Mouse (Mus musculus) intestine, postnatal 0 days (tissue): ENCODE results near the gene Zfp91. TPM values are rescaled to one million over a fixed set of nuclear protein-coding genes. Genes with fewer than 3 reads are reported as not detected.
A peak's percentile ranks its signal among the peaks of the same experiment; 100 is the strongest.

Source experiments
- ATAC-seq: fragments of 200-750 bp; cut with Nextera tagmentation; 2 replicates; pipeline ENCODE4 v1.8.0; 2017; ENCODE audit warnings: mild to moderate bottlenecking, moderate TSS enrichment, moderate library complexity
- H3K27ac ChIP-seq: fragments of 300-500 bp; sonication (generic); 2 replicates; pipeline ENCODE4 v1.5.1; 2014; ENCODE audit warnings: mild to moderate bottlenecking, low read depth, low read length, moderate library complexity
- H3K27me3 ChIP-seq: fragments of 300-500 bp; sonication (generic); replicated peaks from 2 replicates; pipeline ENCODE4 v1.6.1; 2014; ENCODE audit warnings: low read length, mixed read lengths; ENCODE audit not compliant: control insufficient read depth, insufficient read depth
- H3K36me3 ChIP-seq: fragments of 300-500 bp; sonication (generic); 2 replicates; pipeline ENCODE4 v1.6.1; 2014; ENCODE audit warnings: mild to moderate bottlenecking, moderate library complexity; ENCODE audit not compliant: control insufficient read depth, insufficient read depth
- H3K4me1 ChIP-seq: fragments of 300-500 bp; sonication (generic); replicated peaks from 2 replicates; pipeline ENCODE4 v1.6.1; 2014; ENCODE audit warnings: antibody characterized with exemption, low read length, mixed read lengths; ENCODE audit not compliant: control insufficient read depth, insufficient read depth
- H3K4me2 ChIP-seq: fragments of 300-500 bp; sonication (generic); replicated peaks from 2 replicates; pipeline ENCODE4 v1.6.1; 2014; ENCODE audit warnings: low read depth, mild to moderate bottlenecking, moderate library complexity
- H3K4me3 ChIP-seq: fragments of 300-500 bp; sonication (generic); 2 replicates; pipeline ENCODE4 v1.5.1; 2014; ENCODE audit warnings: low read depth, low read length
- H3K9ac ChIP-seq: fragments of 300-500 bp; sonication (generic); 2 replicates; pipeline ENCODE4 v1.6.1; 2014; ENCODE audit warnings: mild to moderate bottlenecking, low read depth, low read length
- H3K9me3 ChIP-seq: fragments of 300-500 bp; sonication (generic); 2 replicates; pipeline ENCODE4 v1.6.1; 2016; ENCODE audit warnings: mixed run types; ENCODE audit not compliant: control insufficient read depth
- CTCF ChIP-seq: sonication (generic); IDR thresholded peaks from 2 replicates; pipeline ENCODE4 v1.5.1; 2016; ENCODE audit warnings: low read depth, mild to moderate bottlenecking, control low read depth, antibody characterized with exemption, moderate library complexity
- WGBS: fragments of 180-500 bp; shearing (Covaris S2); extraction: QIAGEN DNeasy Blood & Tissue Kit; methylation state at CpG from one replicate; pipeline ENCODE4 v1.1.7; 2014; 5-methylcytosine and 5-hydroxymethylcytosine counted together
- polyA plus RNA-seq: library from polyadenylated mRNA; unstranded; fragments of >200 nt; fragmentation: Nextera tagmentation; extraction: Ambion mirVana; gene quantifications from 2 replicates; pipeline ENCODE4 v1.2.1, GENCODE M21; 2015

The Zfp91 gene
- polyA plus RNA-seq, 1 experiment from 2014 or later, result 13.6 TPM

DNA sequence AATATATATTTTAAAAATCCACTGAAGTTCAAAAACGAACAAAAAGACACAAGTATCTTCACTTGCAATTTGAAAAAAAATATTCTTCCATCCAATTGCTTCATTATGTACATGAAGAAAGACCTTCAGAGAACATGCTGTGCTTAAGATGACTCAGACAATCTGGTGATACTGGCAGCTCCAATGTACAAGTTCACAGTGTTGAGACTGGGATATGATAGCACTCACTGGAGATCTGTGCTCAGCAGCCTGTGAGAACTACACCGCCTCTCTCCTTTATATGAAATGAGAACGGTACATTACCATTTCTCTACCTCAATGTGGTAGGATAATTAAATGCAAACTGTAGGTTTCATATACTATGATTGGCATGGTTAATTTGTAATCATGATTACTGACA, 6.9 kb upstream of the Zfp91 start:
- no peaks in the 10 kb centered on the region for H3K27me3 ChIP-seq
- no peaks in the 10 kb centered on the region for H3K9me3 ChIP-seq
- 78% methylated on average over 3 of the region's 3 CpGs for WGBS
- no peak overlapping the region for H3K9ac ChIP-seq
- H3K27ac ChIP-seq, result no peak overlapping the region
- no peaks in the 10 kb centered on the region for H3K36me3 ChIP-seq
- H3K4me1 ChIP-seq, result no peaks in the 10 kb centered on the region; the same call in 1 of the 2 replicates
- H3K4me2 ChIP-seq, result no peak overlapping the region
- no peak for TF ChIP-seq CTCF
- no peak for ATAC-seq
- no peak overlapping the region for H3K4me3 ChIP-seq

DNA sequence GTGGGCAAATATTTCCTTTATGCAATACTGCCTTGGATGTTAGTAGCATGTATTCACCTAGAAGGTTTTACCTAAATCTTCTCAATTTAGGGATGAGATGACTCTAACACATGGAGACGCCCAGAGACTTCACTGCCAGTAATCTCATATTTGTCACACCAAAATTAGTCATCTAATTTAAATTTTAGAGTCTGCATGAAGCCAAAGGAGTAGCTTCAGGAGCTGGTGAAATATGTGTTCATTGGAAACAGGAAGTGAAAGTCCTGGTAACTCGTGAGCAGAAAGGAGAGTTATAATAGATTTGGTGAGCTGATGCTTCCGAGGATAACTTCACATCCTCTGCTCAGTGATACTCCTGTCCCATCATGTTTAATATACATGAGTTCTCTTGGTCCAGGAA, 5.1 kb upstream of the Zfp91 start:
- Histone ChIP-seq H3K27ac (no peak overlapping the region), H3K4me2 (no peak overlapping the region), H3K4me3 (no peak overlapping the region), H3K4me1 (no peaks in the 10 kb centered on the region; the same call in 1 of the 2 replicates), H3K27me3 (no peaks in the 10 kb centered on the region), H3K36me3 (no peaks in the 10 kb centered on the region), H3K9ac (no peak overlapping the region), H3K9me3 (no peaks in the 10 kb centered on the region)
- TF ChIP-seq CTCF, result no peak
- WGBS, result 68% methylated on average over 3 of the region's 3 CpGs
- no peak for ATAC-seq

DNA sequence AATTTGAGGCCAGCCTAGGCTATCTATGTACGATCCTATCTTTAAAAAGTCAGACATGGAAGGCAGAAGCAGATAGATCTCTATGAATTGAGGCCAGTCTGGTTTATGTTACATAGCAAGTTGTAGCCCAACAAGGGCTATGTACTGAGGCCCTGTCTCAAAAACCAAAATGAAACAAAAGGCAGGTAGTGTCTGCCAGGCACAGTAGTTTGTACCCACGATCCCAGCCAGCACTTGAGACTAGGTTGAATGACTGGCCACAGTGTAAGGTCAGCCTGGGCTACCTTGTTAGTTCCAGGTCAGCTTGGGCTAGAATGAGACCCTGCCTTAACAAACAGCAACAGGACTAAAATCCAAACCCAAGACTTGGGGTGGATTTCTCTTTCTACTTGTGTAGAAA, 4.7 kb upstream of the Zfp91 start:
- no peak for TF ChIP-seq CTCF
- Histone ChIP-seq H3K4me1 (no peaks in the 10 kb centered on the region; the same call in 1 of the 2 replicates), H3K4me2 (no peak overlapping the region), H3K27me3 (no peaks in the 10 kb centered on the region), H3K27ac (no peak overlapping the region), H3K36me3 (no peaks in the 10 kb centered on the region), H3K4me3 (no peak overlapping the region), H3K9me3 (no peaks in the 10 kb centered on the region), H3K9ac (no peak overlapping the region)
- 74% methylated on average over 2 of the region's 2 CpGs for WGBS
- no peak for ATAC-seq

DNA sequence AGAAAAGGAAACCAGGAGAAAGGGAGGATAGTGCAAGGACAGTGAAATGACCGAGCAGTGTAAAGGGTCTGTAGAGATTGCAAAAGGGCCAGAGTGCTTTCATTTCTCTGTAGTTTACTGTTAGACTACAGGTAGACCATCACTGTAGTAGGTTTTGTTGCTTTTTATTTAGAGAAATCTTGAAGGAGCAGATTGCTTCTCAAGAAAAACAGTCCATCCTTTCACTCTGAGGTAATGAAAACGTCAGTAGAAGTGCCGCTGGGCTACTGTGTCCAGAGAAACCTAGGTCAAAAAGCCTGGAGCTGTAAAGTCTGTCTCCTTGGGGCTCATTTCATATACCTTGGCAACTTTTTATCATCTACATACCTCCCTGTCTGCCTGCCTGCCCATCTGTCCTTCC, 3.2 kb upstream of the Zfp91 start:
- Histone ChIP-seq H3K9me3 (no peaks in the 10 kb centered on the region), H3K36me3 (no peaks in the 10 kb centered on the region), H3K4me1 (no peaks in the 10 kb centered on the region; the same call in 1 of the 2 replicates), H3K9ac (no peak overlapping the region), H3K27ac (no peak overlapping the region), H3K4me2 (no peak overlapping the region), H3K4me3 (no peak overlapping the region), H3K27me3 (no peaks in the 10 kb centered on the region)
- TF ChIP-seq CTCF, result no peak
- ATAC-seq, result no peak
- WGBS, result 86% methylated on average over 3 of the region's 3 CpGs

DNA sequence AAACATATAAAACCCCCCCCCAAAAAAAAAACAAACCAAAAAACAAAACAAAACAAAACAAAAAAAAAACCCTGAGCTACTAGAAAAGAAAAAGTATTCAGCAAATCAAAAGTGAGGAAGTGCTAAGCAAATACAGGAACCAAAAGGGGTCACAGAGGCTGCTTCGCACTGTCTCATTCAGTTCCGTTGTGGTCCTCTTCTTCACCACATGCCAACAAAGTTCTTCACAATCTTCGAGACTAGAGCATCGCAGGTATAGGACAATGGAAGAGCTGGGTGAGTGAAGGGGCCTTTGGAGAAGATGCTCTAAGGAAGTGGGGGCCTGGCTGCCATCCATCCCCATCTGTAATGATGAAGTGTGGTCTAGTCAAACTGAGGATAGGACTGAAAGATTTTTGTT, 2.5 kb upstream of the Zfp91 start:
- ATAC-seq, result no peak

DNA sequence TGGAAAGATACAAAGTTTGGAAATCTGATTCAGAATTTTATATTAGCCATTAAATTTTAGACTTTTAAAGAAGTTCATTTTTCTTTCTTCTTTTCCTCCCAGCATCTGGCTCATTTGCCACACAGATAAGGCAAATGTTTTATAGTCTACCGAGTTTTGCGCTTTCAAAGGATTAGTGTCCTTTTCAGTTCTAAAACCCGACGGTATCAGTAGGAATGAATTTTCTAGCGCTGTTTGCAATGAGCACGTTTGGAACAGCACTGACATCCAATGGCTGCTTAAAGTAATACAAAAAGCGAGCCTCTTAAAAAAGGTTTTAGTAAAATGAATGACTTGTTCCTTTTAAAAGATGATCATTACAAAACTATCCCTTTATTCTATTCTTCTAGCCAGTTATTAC, 1.1 kb upstream of the Zfp91 start:
- H3K4me3 ChIP-seq, result peak overlapping the region; percentile 99
- WGBS, result under 1% methylated on average over 7 of the region's 7 CpGs

More for the DNA sequence above, 2.5 kb upstream of the Zfp91 start:
- no peak for TF ChIP-seq CTCF
- Histone ChIP-seq H3K4me2 (no peak overlapping the region), H3K4me1 (no peaks in the 10 kb centered on the region; the same call in 1 of the 2 replicates), H3K27ac (no peak overlapping the region), H3K4me3 (0 out of 2 replicates have a peak overlapping the region, but pooled peaks have one; percentile 3), H3K9me3 (no peaks in the 10 kb centered on the region), H3K9ac (no peak overlapping the region), H3K27me3 (no peaks in the 10 kb centered on the region), H3K36me3 (no peaks in the 10 kb centered on the region)
- WGBS, result 83% methylated on average over 4 of the region's 4 CpGs

More for the DNA sequence above, 1.1 kb upstream of the Zfp91 start:
- TF ChIP-seq CTCF, result peak; percentile 71
- Histone ChIP-seq H3K9ac (peak overlapping the region; percentile 100), H3K36me3 (no peaks in the 10 kb centered on the region), H3K4me1 (no peaks in the 10 kb centered on the region; the same call in 1 of the 2 replicates), H3K27ac (peak overlapping the region; percentile 100), H3K9me3 (no peaks in the 10 kb centered on the region), H3K4me2 (peak overlapping the region; percentile 63), H3K27me3 (no peaks in the 10 kb centered on the region)
- no peak for ATAC-seq
